ENCODE assay signal across 9 mouse cellular contexts in genomic region chr2:157070365-157070764, GRCm38 (mm10). TPM values are rescaled to one million over a fixed set of nuclear protein-coding genes. Genes with fewer than 3 reads are reported as not detected.
DNase-seq lines count a peak whose midpoint lies in the region; ATAC-seq lines count a peak whose summit lies in the region.
"Had no signal": no experiment of that assay in that cellular context is flagged by ENCODE, and none has a peak within 500 bp of the region (broad histone marks: within the 10 kb centered on the region; RNA-seq: fewer than 3 reads in every experiment).

No protein-coding gene starts in this region.

- H3K27me3 ChIP-seq in heart, embryonic 12.5 days (replicated peaks): no peaks in the 10 kb centered on the region

- intact Hi-C loops in left cerebral cortex, postnatal 36 days (cut with DNase I): no loop called here

- H3K4me2 ChIP-seq in heart, embryonic 12.5 days: peak overlapping the region; percentile 49

- peak overlapping the region; percentile 69 for H3K9ac ChIP-seq in heart, embryonic 12.5 days

- H3K4me1 ChIP-seq in heart, embryonic 12.5 days (replicated peaks): peaks cover 95% of the 10 kb centered on the region

- H3K9me3 ChIP-seq in heart, embryonic 12.5 days (replicated peaks): no peaks in the 10 kb centered on the region

- ATAC-seq in heart, embryonic 12.5 days (ENCODE audit: insufficient number of reproducible peaks, low FRiP score): no peak; the same call in 1 of the 2 replicates
- peak; percentile 28 for ATAC-seq in megakaryocyte progenitor cell, adult 5-6 weeks (replicated peaks; ENCODE audit: poor library complexity)

- peak; percentile 97 for DNase-seq in heart, adult 11 months
- DNase-seq in heart, adult 8-10 months (ENCODE audit: low spot score): no peak
- DNase-seq in adrenal gland, postnatal 36 days: peak; percentile 76 to 80
- DNase-seq in kidney, postnatal 14 days: peak; percentile 75
- no peak for DNase-seq in left cerebral cortex, postnatal 36 days (ENCODE audit: low spot score in 2 of 2)
- DNase-seq in urinary bladder, adult 18-20 months (ENCODE audit: low spot score in 2 of 2): no peak

- no peak overlapping the region for H3K4me3 ChIP-seq in heart, embryonic 12.5 days

- 0 out of 2 replicates have a peak, but pooled peaks cover 5% of the 10 kb centered on the region for H3K36me3 ChIP-seq in heart, embryonic 12.5 days

- peak overlapping the region; percentile 95 for H3K27ac ChIP-seq in heart, embryonic 12.5 days (ENCODE audit: poor library complexity, severe bottlenecking)

- WGBS in heart, embryonic 12.5 days: 19% methylated on average over 9 of the region's 9 CpGs

RNA-seq across cellular contexts. Expression of gene Soga1, which starts 8.7 kb away (rescaled TPM):
- total RNA-seq in heart, adult 8-10 months (2022): 10 to 100 TPM in 1 of 4 experiments, 1 to 10 TPM in 3; 8.7 to 11.1 (median 8.9) TPM
- 10 to 100 TPM; 36.3 to 38.7 TPM for total RNA-seq in adrenal gland, postnatal 36 days (2021)
- polyA plus RNA-seq in heart, embryonic 12.5 days (2016; fragmentation: Nextera tagmentation; extraction: Ambion mirVana): 4.5 and 5.2 TPM in 2 replicates
- total RNA-seq in megakaryocyte progenitor cell, adult 5-6 weeks (2015): 1.9 and 2.9 TPM in 2 replicates
- 2.3 and 2.4 TPM in 2 replicates for total RNA-seq in megakaryocyte progenitor cell, adult 5-6 weeks (2017)
- total RNA-seq in left cerebral cortex, postnatal 36 days (2021): 10 to 100 TPM; 20.0 to 26.0 TPM

RNA-seq across cellular contexts. Expression of gene Tldc2, which starts 16.5 kb away (rescaled TPM):
- not detected for total RNA-seq in heart, adult 8-10 months (2022)
- not detected for total RNA-seq in adrenal gland, postnatal 36 days (2021)
- not detected in 2 replicates for polyA plus RNA-seq in heart, embryonic 12.5 days (2016; fragmentation: Nextera tagmentation; extraction: Ambion mirVana)
- not detected in 2 replicates for total RNA-seq in megakaryocyte progenitor cell, adult 5-6 weeks (2015)
- not detected in 2 replicates for total RNA-seq in megakaryocyte progenitor cell, adult 5-6 weeks (2017)
- total RNA-seq in left cerebral cortex, postnatal 36 days (2021): not detected
- total RNA-seq: hematopoietic stem cell, adult 5-6 weeks had no signal

Comparison
In these comparisons a context has a peak if more than half of its experiments do, and no peak if none do; other contexts are left out.
1. DNase-seq: peak in heart, adult 11 months (single experiment), adrenal gland, postnatal 36 days (2 of 2) and kidney, postnatal 14 days (single experiment); none in heart, adult 8-10 months (single experiment), left cerebral cortex, postnatal 36 days (0 of 2) and urinary bladder, adult 18-20 months (0 of 2).